Mouse (Mus musculus): ENCODE measurements at regions not wholly inside any gene's neighbourhood (a gene's known extent, or its start where the extent isn't known, plus 50 kb on each side); places are given as distances from the start of the nearest gene placed in this dataset.
"Not testable (repeated sequence)": the region's sequence is repeated elsewhere in the genome, so short reads cannot be mapped to it uniquely, and the experiment has no call there.

DNA sequence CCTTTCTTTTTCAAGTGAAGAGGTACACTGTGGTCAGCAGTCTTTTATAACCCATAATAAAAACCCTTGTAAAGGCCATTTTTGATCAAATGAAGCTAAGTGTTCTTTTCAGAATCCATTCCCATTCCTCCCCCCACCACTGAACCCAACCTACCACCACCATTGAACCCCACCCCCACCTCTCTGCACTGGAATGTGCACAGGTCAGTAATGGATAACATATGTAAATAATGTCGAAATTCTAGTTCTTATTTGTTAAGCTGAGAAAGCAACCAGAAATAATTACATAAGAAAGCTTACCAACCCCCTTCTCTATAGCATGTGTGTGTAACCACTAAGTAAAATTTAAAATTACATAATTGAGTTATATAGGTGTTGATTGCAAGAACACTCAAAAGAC is 133.9 kb downstream of the Samd9l start:
- not testable (repeated sequence) for TF ChIP-seq POLR2A (IDR thresholded peaks at IDR 0.05; ENCODE audit: extremely low read depth, insufficient read depth, low read length); CTCF (IDR thresholded peaks at IDR 0.05; ENCODE audit: low read depth, low read length)

Measured in liver, adult 2 months (tissue).